Mouse (Mus musculus): ENCODE measurements around the gene Map1s. TPM values are rescaled to one million over a fixed set of nuclear protein-coding genes. Genes with fewer than 3 reads are reported as not detected.
A peak's percentile ranks its signal among the peaks of the same experiment; 100 is the strongest.

The Map1s gene
- polyA plus RNA-seq, 1 experiment, result 18.4 TPM

DNA sequence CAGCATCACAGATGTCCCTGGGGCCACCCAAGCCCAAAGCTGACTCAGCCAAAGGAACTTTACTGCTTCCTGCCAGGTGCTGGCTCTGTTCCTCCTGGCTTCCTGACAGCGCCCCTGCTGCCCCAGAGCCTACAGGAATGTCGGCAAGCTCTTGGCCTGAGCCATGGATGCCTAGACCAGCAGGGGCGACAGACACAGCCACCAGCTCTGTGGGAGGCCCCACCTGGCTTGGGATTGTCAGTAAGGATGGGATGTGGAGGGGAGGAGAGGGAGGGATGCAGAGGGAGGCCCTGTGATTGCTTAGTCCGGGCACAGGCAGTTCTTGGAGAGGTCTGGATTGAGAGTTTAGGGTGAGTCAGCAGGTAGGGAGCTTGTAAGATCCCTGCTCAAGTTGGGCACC lies 25.6 kb upstream of the Map1s start:
- Histone ChIP-seq H3K4me1 (ENCODE audit: control insufficient read depth, insufficient read depth, low read length) (no peaks in the 10 kb centered on the region), H3K27ac (ENCODE audit: insufficient read depth, low read depth, low read length) (peak overlapping the region; percentile 43; the same call in 1 of the 2 replicates)
- 8% methylated on average over 4 of the region's 4 CpGs for WGBS

DNA sequence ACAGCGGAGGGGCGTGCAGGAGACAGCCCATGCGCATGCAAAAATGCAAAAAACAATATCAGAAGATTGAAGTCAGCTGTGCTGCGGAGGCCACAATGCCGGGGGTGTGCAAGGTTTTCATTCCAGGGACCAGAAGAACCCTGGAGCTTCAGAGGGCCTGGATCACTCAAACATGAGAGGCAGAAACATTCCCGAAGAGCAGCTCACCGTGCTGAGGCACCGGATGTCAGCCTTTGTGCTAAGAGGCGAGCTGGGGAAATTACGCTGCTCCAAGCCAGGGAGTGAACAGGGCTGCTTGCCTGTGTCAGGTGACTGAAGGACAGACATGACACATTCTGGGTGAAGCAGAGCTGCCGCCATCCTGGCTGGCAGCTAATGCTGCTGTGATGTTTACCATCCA lies 25.2 kb upstream of the Map1s start:
- peak overlapping the region; percentile 43; the same call in 1 of the 2 replicates for H3K27ac ChIP-seq (ENCODE audit: insufficient read depth, low read depth, low read length)
- H3K36me3 ChIP-seq (ENCODE audit: control insufficient read depth, insufficient read depth, low read length), result no peaks in the 10 kb centered on the region
- TF ChIP-seq POLR2A (IDR thresholded peaks at IDR 0.05; ENCODE audit: low read depth, low read length) (no peak), CTCF (conservative IDR thresholded peaks at IDR 0.05; ENCODE audit: insufficient read depth, insufficient read length, low read depth, low read length) (no peak)
- 25% methylated on average over 11 of the region's 11 CpGs for WGBS
- H3K27me3 ChIP-seq (replicated peaks; ENCODE audit: control insufficient read depth, insufficient read depth, low read length), result no peaks in the 10 kb centered on the region
- H3K4me1 ChIP-seq (ENCODE audit: control insufficient read depth, insufficient read depth, low read length), result no peaks in the 10 kb centered on the region
- no peak for DNase-seq
- no peak overlapping the region for H3K4me3 ChIP-seq (ENCODE audit: insufficient read depth, low read depth, low read length)

More for the DNA sequence above, 25.6 kb upstream of the Map1s start:
- Histone ChIP-seq H3K4me3 (ENCODE audit: insufficient read depth, low read depth, low read length) (no peak overlapping the region), H3K27me3 (replicated peaks; ENCODE audit: control insufficient read depth, insufficient read depth, low read length) (no peaks in the 10 kb centered on the region), H3K36me3 (ENCODE audit: control insufficient read depth, insufficient read depth, low read length) (no peaks in the 10 kb centered on the region)
- DNase-seq, result peak; percentile 55
- TF ChIP-seq CTCF (conservative IDR thresholded peaks at IDR 0.05; ENCODE audit: insufficient read depth, insufficient read length, low read depth, low read length), result no peak
- TF ChIP-seq POLR2A (IDR thresholded peaks at IDR 0.05; ENCODE audit: low read depth, low read length), result no peak

DNA sequence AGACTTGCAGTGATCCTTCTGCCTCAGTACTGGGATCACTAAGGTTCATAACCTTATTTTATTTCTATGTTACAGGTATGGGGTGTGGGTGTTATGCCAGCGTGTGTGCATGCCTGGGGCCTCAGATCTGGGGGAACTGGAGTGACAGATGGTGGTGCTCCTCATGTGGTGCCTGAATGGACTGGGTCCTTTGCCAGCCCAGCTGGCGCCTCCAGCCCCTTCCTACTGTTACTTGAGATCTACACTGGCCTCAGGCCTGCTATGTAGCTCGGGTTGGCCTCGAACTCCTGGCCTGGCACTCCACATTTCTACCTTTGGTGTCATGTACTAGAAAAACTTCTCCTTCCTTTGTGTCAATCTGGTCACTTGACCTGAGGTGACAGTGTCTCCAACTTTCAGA lies 21.5 kb upstream of the Map1s start:
- Histone ChIP-seq H3K4me3 (ENCODE audit: insufficient read depth, low read depth, low read length) (no peak overlapping the region), H3K4me1 (ENCODE audit: control insufficient read depth, insufficient read depth, low read length) (no peaks in the 10 kb centered on the region), H3K27me3 (replicated peaks; ENCODE audit: control insufficient read depth, insufficient read depth, low read length) (no peaks in the 10 kb centered on the region), H3K36me3 (ENCODE audit: control insufficient read depth, insufficient read depth, low read length) (no peaks in the 10 kb centered on the region), H3K27ac (ENCODE audit: insufficient read depth, low read depth, low read length) (no peak overlapping the region)
- TF ChIP-seq CTCF (conservative IDR thresholded peaks at IDR 0.05; ENCODE audit: insufficient read depth, insufficient read length, low read depth, low read length), result no peak
- WGBS, result 81% methylated on average over 4 of the region's 4 CpGs
- DNase-seq, result no peak

GRCm38 (mm10) chr8:70884683-70885082 lies 21.0 kb upstream of the Map1s start:
- WGBS, result 81% methylated on average over 10 of the region's 10 CpGs
- no peaks in the 10 kb centered on the region for H3K4me1 ChIP-seq (ENCODE audit: control insufficient read depth, insufficient read depth, low read length)
- H3K27me3 ChIP-seq (replicated peaks; ENCODE audit: control insufficient read depth, insufficient read depth, low read length), result no peaks in the 10 kb centered on the region
- no peak overlapping the region for H3K4me3 ChIP-seq (ENCODE audit: insufficient read depth, low read depth, low read length)
- H3K36me3 ChIP-seq (ENCODE audit: control insufficient read depth, insufficient read depth, low read length), result no peaks in the 10 kb centered on the region
- TF ChIP-seq POLR2A (IDR thresholded peaks at IDR 0.05; ENCODE audit: low read depth, low read length) (no peak), CTCF (conservative IDR thresholded peaks at IDR 0.05; ENCODE audit: insufficient read depth, insufficient read length, low read depth, low read length) (no peak)
- no peak overlapping the region for H3K27ac ChIP-seq (ENCODE audit: insufficient read depth, low read depth, low read length)
- DNase-seq, result no peak

GRCm38 (mm10) chr8:70885612-70886011 lies 20.1 kb upstream of the Map1s start:
- H3K27ac ChIP-seq (ENCODE audit: insufficient read depth, low read depth, low read length), result no peak overlapping the region
- H3K4me1 ChIP-seq (ENCODE audit: control insufficient read depth, insufficient read depth, low read length), result no peaks in the 10 kb centered on the region
- no peaks in the 10 kb centered on the region for H3K27me3 ChIP-seq (replicated peaks; ENCODE audit: control insufficient read depth, insufficient read depth, low read length)
- no peak for TF ChIP-seq POLR2A (IDR thresholded peaks at IDR 0.05; ENCODE audit: low read depth, low read length)
- no peak for TF ChIP-seq CTCF (conservative IDR thresholded peaks at IDR 0.05; ENCODE audit: insufficient read depth, insufficient read length, low read depth, low read length)
- no peak overlapping the region for H3K4me3 ChIP-seq (ENCODE audit: insufficient read depth, low read depth, low read length)
- 15% methylated on average over 12 of the region's 12 CpGs for WGBS
- DNase-seq, result no peak
- no peaks in the 10 kb centered on the region for H3K36me3 ChIP-seq (ENCODE audit: control insufficient read depth, insufficient read depth, low read length)

- no peaks in the 10 kb centered on the region for H3K4me1 ChIP-seq (ENCODE audit: control insufficient read depth, insufficient read depth, low read length)
- no peak for TF ChIP-seq POLR2A (IDR thresholded peaks at IDR 0.05; ENCODE audit: low read depth, low read length)
- no peak for TF ChIP-seq CTCF (conservative IDR thresholded peaks at IDR 0.05; ENCODE audit: insufficient read depth, insufficient read length, low read depth, low read length)
- DNase-seq, result peak; percentile 42
- H3K27me3 ChIP-seq (replicated peaks; ENCODE audit: control insufficient read depth, insufficient read depth, low read length), result no peaks in the 10 kb centered on the region
- no peaks in the 10 kb centered on the region for H3K36me3 ChIP-seq (ENCODE audit: control insufficient read depth, insufficient read depth, low read length)
- WGBS, result 8% methylated on average over 15 of the region's 18 CpGs
- no peak overlapping the region for H3K27ac ChIP-seq (ENCODE audit: insufficient read depth, low read depth, low read length)
- no peak overlapping the region for H3K4me3 ChIP-seq (ENCODE audit: insufficient read depth, low read depth, low read length)
Measured at GRCm38 (mm10) chr8:70887669-70888068, 18.1 kb upstream of the Map1s start.

- peak; percentile 53 for DNase-seq
- H3K4me1 ChIP-seq (ENCODE audit: control insufficient read depth, insufficient read depth, low read length), result no peaks in the 10 kb centered on the region
- no peak overlapping the region for H3K27ac ChIP-seq (ENCODE audit: insufficient read depth, low read depth, low read length)
- no peaks in the 10 kb centered on the region for H3K36me3 ChIP-seq (ENCODE audit: control insufficient read depth, insufficient read depth, low read length)
- 75% methylated on average over 5 of the region's 5 CpGs for whole genome bisulfite sequencing
- no peaks in the 10 kb centered on the region for H3K27me3 ChIP-seq (replicated peaks; ENCODE audit: control insufficient read depth, insufficient read depth, low read length)
- no peak overlapping the region for H3K4me3 ChIP-seq (ENCODE audit: insufficient read depth, low read depth, low read length)
- TF ChIP-seq CTCF (conservative IDR thresholded peaks at IDR 0.05; ENCODE audit: insufficient read depth, insufficient read length, low read depth, low read length) (no peak), POLR2A (IDR thresholded peaks at IDR 0.05; ENCODE audit: low read depth, low read length) (no peak)
Measured at GRCm38 (mm10) chr8:70890656-70891055, 15.1 kb upstream of the Map1s start.

- 11% methylated on average over 21 of the region's 21 CpGs for WGBS
- no peak overlapping the region for H3K27ac ChIP-seq (ENCODE audit: insufficient read depth, low read depth, low read length)
- H3K4me3 ChIP-seq (ENCODE audit: insufficient read depth, low read depth, low read length), result no peak overlapping the region
- no peak for TF ChIP-seq CTCF (conservative IDR thresholded peaks at IDR 0.05; ENCODE audit: insufficient read depth, insufficient read length, low read depth, low read length)
- no peak for TF ChIP-seq POLR2A (IDR thresholded peaks at IDR 0.05; ENCODE audit: low read depth, low read length)
- peak; percentile 73 for DNase-seq
- no peaks in the 10 kb centered on the region for H3K27me3 ChIP-seq (replicated peaks; ENCODE audit: control insufficient read depth, insufficient read depth, low read length)
- H3K36me3 ChIP-seq (ENCODE audit: control insufficient read depth, insufficient read depth, low read length), result no peaks in the 10 kb centered on the region
- H3K4me1 ChIP-seq (ENCODE audit: control insufficient read depth, insufficient read depth, low read length), result no peaks in the 10 kb centered on the region; the same call in 1 of the 2 replicates
Measured at GRCm38 (mm10) chr8:70891356-70891755, 14.4 kb upstream of the Map1s start.

Data from kidney, adult 2 months (tissue).